Mouse (Mus musculus) lung, embryonic 14.5 days (tissue): ENCODE measurements at regions not wholly inside any gene's neighbourhood (a gene's known extent, or its start where the extent isn't known, plus 50 kb on each side); places are given as distances from the start of the nearest gene placed in this dataset.

Experiments
- ATAC-seq: fragments of 200-750 bp; cut with Nextera tagmentation; 2 replicates; pipeline ENCODE4 v1.8.0; 2017; ENCODE audit warnings: mild to moderate bottlenecking, moderate TSS enrichment, moderate library complexity; ENCODE audit not compliant: insufficient read depth
- DNase-seq: peaks from one replicate; pipeline ENCODE4 v3.0.0-alpha.2; 2015
- H3K27ac ChIP-seq: fragments of 300-500 bp; sonication (generic); 2 replicates; pipeline ENCODE4 v1.5.1; 2014; ENCODE audit warnings: low read depth, mild to moderate bottlenecking, moderate library complexity
- H3K27me3 ChIP-seq: fragments of 300-500 bp; sonication (generic); 2 replicates; pipeline ENCODE4 v1.6.1; 2014; ENCODE audit warnings: low read length, control low read depth; ENCODE audit not compliant: insufficient read depth
- H3K36me3 ChIP-seq: fragments of 300-500 bp; sonication (generic); 2 replicates; pipeline ENCODE4 v1.6.1; 2014; ENCODE audit warnings: control low read depth; ENCODE audit not compliant: insufficient read depth
- H3K4me1 ChIP-seq: fragments of 300-500 bp; sonication (generic); 2 replicates; pipeline ENCODE4 v1.6.1; 2014; ENCODE audit warnings: antibody characterized with exemption, control low read depth; ENCODE audit not compliant: insufficient read depth
- H3K4me2 ChIP-seq: fragments of 300-500 bp; sonication (generic); 2 replicates; pipeline ENCODE4 v1.6.1; 2014; ENCODE audit warnings: mild to moderate bottlenecking
- H3K4me3 ChIP-seq: fragments of 300-500 bp; sonication (generic); 2 replicates; pipeline ENCODE4 v1.5.1; 2014; ENCODE audit warnings: low read depth, low read length
- H3K9ac ChIP-seq: fragments of 300-500 bp; sonication (generic); 2 replicates; pipeline ENCODE4 v1.6.1; 2014
- H3K9me3 ChIP-seq: fragments of 300-500 bp; sonication (generic); 2 replicates; pipeline ENCODE4 v1.6.1; 2016; ENCODE audit warnings: low read depth, low read length, control low read depth
- CTCF ChIP-seq: IDR thresholded peaks from 2 replicates; pipeline ENCODE4 v1.5.1; 2016; ENCODE audit warnings: antibody characterized with exemption, low read depth
- WGBS: fragments of 180-500 bp; shearing (Covaris S2); extraction: QIAGEN DNeasy Blood & Tissue Kit; methylation state at CpG from one replicate; pipeline ENCODE4 v1.1.7; 2014; 5-methylcytosine and 5-hydroxymethylcytosine counted together

- ATAC-seq (no peak), DNase-seq (no peak)
- no peak overlapping the region for H3K4me2 ChIP-seq
- TF ChIP-seq CTCF, result no peak
- H3K4me1 ChIP-seq, result no peaks in the 10 kb centered on the region
- no peaks in the 10 kb centered on the region for H3K36me3 ChIP-seq
- no peaks in the 10 kb centered on the region for H3K27me3 ChIP-seq
- 74% methylated on average over 2 of the region's 2 CpGs for WGBS
- H3K4me3 ChIP-seq, result no peak overlapping the region
- no peaks in the 10 kb centered on the region for H3K9me3 ChIP-seq
- no peak overlapping the region for H3K9ac ChIP-seq
- no peak overlapping the region for H3K27ac ChIP-seq
These were observed 331.2 kb upstream of the Tenm3 start for GRCm38 (mm10) chr8:49174956-49175355.

- H3K36me3 ChIP-seq, result no peaks in the 10 kb centered on the region
These were observed 315.6 kb upstream of the Tenm3 start for GRCm38 (mm10) chr8:49159318-49159717.

GRCm38 (mm10) chr8:49158201-49158600, 314.4 kb upstream of the Tenm3 start:
- no peaks in the 10 kb centered on the region for H3K27me3 ChIP-seq
- no peaks in the 10 kb centered on the region for H3K9me3 ChIP-seq
- no peaks in the 10 kb centered on the region for H3K36me3 ChIP-seq
- ATAC-seq (no peak), DNase-seq (peak; percentile 51)
- no peak overlapping the region for H3K27ac ChIP-seq
- no peak overlapping the region for H3K4me3 ChIP-seq
- WGBS, result 40% methylated on average over 4 of the region's 4 CpGs
- no peaks in the 10 kb centered on the region for H3K4me1 ChIP-seq
- TF ChIP-seq CTCF, result no peak
- no peak overlapping the region for H3K4me2 ChIP-seq
- no peak overlapping the region for H3K9ac ChIP-seq

More at GRCm38 (mm10) chr8:49159318-49159717, 315.6 kb upstream of the Tenm3 start:
- Histone ChIP-seq H3K27me3 (no peaks in the 10 kb centered on the region), H3K9me3 (no peaks in the 10 kb centered on the region), H3K9ac (no peak overlapping the region), H3K4me1 (no peaks in the 10 kb centered on the region), H3K4me3 (no peak overlapping the region), H3K27ac (no peak overlapping the region), H3K4me2 (no peak overlapping the region)
- no peak for TF ChIP-seq CTCF
- DNase-seq, result no peak
- WGBS, result 63% methylated on average over 4 of the region's 4 CpGs
- ATAC-seq, result no peak

GRCm38 (mm10) chr8:49136503-49137044, 292.8 kb upstream of the Tenm3 start:
- no peak overlapping the region for H3K4me2 ChIP-seq
- no peaks in the 10 kb centered on the region for H3K36me3 ChIP-seq
- ATAC-seq (no peak), DNase-seq (no peak)
- no peaks in the 10 kb centered on the region for H3K4me1 ChIP-seq
- H3K4me3 ChIP-seq, result no peak overlapping the region
- no peaks in the 10 kb centered on the region for H3K27me3 ChIP-seq
- H3K9me3 ChIP-seq, result no peaks in the 10 kb centered on the region
- TF ChIP-seq CTCF, result no peak
- H3K9ac ChIP-seq, result no peak overlapping the region
- H3K27ac ChIP-seq, result no peak overlapping the region
- 78% methylated on average over 10 of the region's 10 CpGs for WGBS

GRCm38 (mm10) chr8:49109095-49109494, 265.3 kb upstream of the Tenm3 start:
- ATAC-seq (no peak), DNase-seq (no peak)
- Histone ChIP-seq H3K4me3 (no peak overlapping the region), H3K27me3 (no peaks in the 10 kb centered on the region), H3K9ac (no peak overlapping the region), H3K27ac (no peak overlapping the region), H3K9me3 (no peaks in the 10 kb centered on the region), H3K4me1 (no peaks in the 10 kb centered on the region), H3K36me3 (no peaks in the 10 kb centered on the region), H3K4me2 (no peak overlapping the region)
- TF ChIP-seq CTCF, result no peak
- WGBS, result 74% methylated on average over 6 of the region's 6 CpGs

- ATAC-seq, result no peak
- no peaks in the 10 kb centered on the region for H3K4me1 ChIP-seq
- H3K4me2 ChIP-seq, result no peak overlapping the region
- H3K9ac ChIP-seq, result no peak overlapping the region
- H3K4me3 ChIP-seq, result no peak overlapping the region
- no peaks in the 10 kb centered on the region for H3K36me3 ChIP-seq
- DNase-seq, result no peak
- 77% methylated on average over 4 of the region's 4 CpGs for WGBS
- no peaks in the 10 kb centered on the region for H3K27me3 ChIP-seq
- H3K9me3 ChIP-seq, result no peaks in the 10 kb centered on the region
- no peak for TF ChIP-seq CTCF
- H3K27ac ChIP-seq, result no peak overlapping the region
These were observed 264.9 kb upstream of the Tenm3 start for GRCm38 (mm10) chr8:49108665-49109064.

- no peak overlapping the region for H3K4me2 ChIP-seq
- H3K9me3 ChIP-seq, result no peaks in the 10 kb centered on the region
- 33% methylated on average over 3 of the region's 3 CpGs for WGBS
- H3K27me3 ChIP-seq, result no peaks in the 10 kb centered on the region
- no peak overlapping the region for H3K4me3 ChIP-seq
- H3K9ac ChIP-seq, result no peak overlapping the region
- DNase-seq, result no peak
- H3K4me1 ChIP-seq, result no peaks in the 10 kb centered on the region
- no peaks in the 10 kb centered on the region for H3K36me3 ChIP-seq
- no peak overlapping the region for H3K27ac ChIP-seq
- no peak for TF ChIP-seq CTCF
- no peak for ATAC-seq
These were observed 262.8 kb upstream of the Tenm3 start for GRCm38 (mm10) chr8:49106531-49106930.

GRCm38 (mm10) chr8:49101156-49101555, 257.4 kb upstream of the Tenm3 start:
- peaks cover 3% of the 10 kb centered on the region; the same call in 1 of the 2 replicates for H3K9me3 ChIP-seq
- no peak overlapping the region for H3K27ac ChIP-seq
- DNase-seq (no peak), ATAC-seq (no peak)
- no peaks in the 10 kb centered on the region for H3K36me3 ChIP-seq
- H3K9ac ChIP-seq, result no peak overlapping the region
- no peak overlapping the region for H3K4me2 ChIP-seq
- 86% methylated on average over 7 of the region's 7 CpGs for WGBS
- H3K4me1 ChIP-seq, result no peaks in the 10 kb centered on the region
- no peaks in the 10 kb centered on the region for H3K27me3 ChIP-seq
- no peak overlapping the region for H3K4me3 ChIP-seq
- TF ChIP-seq CTCF, result no peak
